8 mouse cellular contexts compared by ENCODE assay signal in genomic region chr19:57609361-57610057, GRCm38 (mm10). TPM values are rescaled to one million over a fixed set of nuclear protein-coding genes. Genes with fewer than 3 reads are reported as not detected.
DNase-seq lines count a peak whose midpoint lies in the region; ATAC-seq and TF ChIP-seq lines count a peak whose summit lies in the region.

No protein-coding gene starts in this region.

- ATAC-seq in hindbrain, postnatal 0 days, result no peak
- no peak for ATAC-seq in liver, embryonic 15.5 days (ENCODE audit: insufficient read depth)
- no peak for ATAC-seq in neural tube, embryonic 13.5 days (ENCODE audit: low read depth)

- 14% methylated on average over 12 of the region's 12 CpGs for WGBS in hindbrain, postnatal 0 days
- WGBS in liver, embryonic 15.5 days (ENCODE audit: insufficient replicate concordance), result 16% methylated on average over 12 of the region's 12 CpGs
- 20% methylated on average over 12 of the region's 12 CpGs for WGBS in neural tube, embryonic 13.5 days

- H3K4me1 ChIP-seq in hindbrain, postnatal 0 days (ENCODE audit: insufficient read depth, low read length), result no peaks in the 10 kb centered on the region
- peaks cover 25% of the 10 kb centered on the region for H3K4me1 ChIP-seq in liver, embryonic 15.5 days (replicated peaks)
- H3K4me1 ChIP-seq in neural tube, embryonic 13.5 days (replicated peaks), result peaks cover 30% of the 10 kb centered on the region

- H3K27me3 ChIP-seq in hindbrain, postnatal 0 days (ENCODE audit: insufficient read depth, low read length), result no peaks in the 10 kb centered on the region
- peaks cover 50% of the 10 kb centered on the region for H3K27me3 ChIP-seq in liver, embryonic 15.5 days
- H3K27me3 ChIP-seq in neural tube, embryonic 13.5 days, result no peaks in the 10 kb centered on the region

- intact Hi-C loops in gastrocnemius, postnatal 14 days (cut with DNase I; ENCODE audit: low total_unique reads), result no loop called here

- peak; percentile 40 for DNase-seq in embryo, embryonic 10.5 days (ENCODE audit: low spot score)
- no peak for DNase-seq in embryo, embryonic 10 days (ENCODE audit: low spot score)
- DNase-seq in adrenal gland, postnatal 36 days, result peak; percentile 37 to 54
- DNase-seq in gastrocnemius, postnatal 14 days, result peak; percentile 33
- DNase-seq in hindbrain, postnatal 0 days (ENCODE audit: low spot score), result no peak
- DNase-seq in frontal cortex, postnatal 14 days (ENCODE audit: low spot score in 2 of 2), result no peak

- peak overlapping the region; percentile 99 for H3K4me2 ChIP-seq in hindbrain, postnatal 0 days (ENCODE audit: low read depth, low read length)
- peak overlapping the region; percentile 95 for H3K4me2 ChIP-seq in liver, embryonic 15.5 days
- H3K4me2 ChIP-seq in neural tube, embryonic 13.5 days, result peak overlapping the region; percentile 86

- H3K27ac ChIP-seq in hindbrain, postnatal 0 days, result no peak overlapping the region; the same call in 1 of the 2 replicates
- no peak overlapping the region for H3K27ac ChIP-seq in liver, embryonic 15.5 days (replicated peaks)
- peak overlapping the region; percentile 98 for H3K27ac ChIP-seq in neural tube, embryonic 13.5 days (replicated peaks)

- TF ChIP-seq CTCF in hindbrain, postnatal 0 days (IDR thresholded peaks at IDR 0.05; ENCODE audit: low read depth), result no peak

- no peaks in the 10 kb centered on the region for H3K36me3 ChIP-seq in hindbrain, postnatal 0 days (ENCODE audit: insufficient read depth, low read length)
- no peaks in the 10 kb centered on the region for H3K36me3 ChIP-seq in liver, embryonic 15.5 days (replicated peaks)
- no peaks in the 10 kb centered on the region for H3K36me3 ChIP-seq in neural tube, embryonic 13.5 days

- H3K4me3 ChIP-seq in hindbrain, postnatal 0 days (ENCODE audit: low read length), result peak overlapping the region; percentile 90
- peak overlapping the region; percentile 77 for H3K4me3 ChIP-seq in liver, embryonic 15.5 days (replicated peaks)
- H3K4me3 ChIP-seq in neural tube, embryonic 13.5 days, result peak overlapping the region; percentile 90

- peak overlapping the region; percentile 85; the same call in 1 of the 2 replicates for H3K9ac ChIP-seq in hindbrain, postnatal 0 days (replicated peaks; ENCODE audit: low read length)
- H3K9ac ChIP-seq in liver, embryonic 15.5 days, result peak overlapping the region; percentile 68
- peak overlapping the region; percentile 94 for H3K9ac ChIP-seq in neural tube, embryonic 13.5 days

- no peaks in the 10 kb centered on the region for H3K9me3 ChIP-seq in hindbrain, postnatal 0 days (ENCODE audit: low read length)
- no peaks in the 10 kb centered on the region for H3K9me3 ChIP-seq in liver, embryonic 15.5 days (replicated peaks)
- H3K9me3 ChIP-seq in neural tube, embryonic 13.5 days, result no peaks in the 10 kb centered on the region

RNA-seq across cellular contexts. Expression of gene Atrnl1, which starts 1.3 kb away (rescaled TPM):
- 10 to 100 TPM; 26.0 to 29.6 TPM for total RNA-seq in adrenal gland, postnatal 36 days (2021)
- 10 to 100 TPM; 10.4 to 10.9 TPM for total RNA-seq in gastrocnemius, postnatal 14 days (2021)
- total RNA-seq in hindbrain, postnatal 0 days (2014; rRNA removed), result 46.0 and 51.5 TPM in 2 replicates
- polyA plus RNA-seq in hindbrain, postnatal 0 days (2015; fragmentation: Nextera tagmentation; extraction: Ambion mirVana), result 3.7 and 4.4 TPM in 2 replicates
- 0.55 and 0.73 TPM in 2 replicates for polyA plus RNA-seq in liver, embryonic 15.5 days (2015; fragmentation: Nextera tagmentation; extraction: Ambion mirVana)
- polyA plus RNA-seq in neural tube, embryonic 13.5 days (2015; fragmentation: Nextera tagmentation; extraction: Ambion mirVana), result 8.1 and 8.7 TPM in 2 replicates

Comparison
In these comparisons a context has a peak if more than half of its experiments do, and no peak if none do; other contexts are left out.
1. DNase-seq: peak in embryo, embryonic 10.5 days (single experiment), adrenal gland, postnatal 36 days (2 of 2) and gastrocnemius, postnatal 14 days (single experiment); none in embryo, embryonic 10 days (single experiment), hindbrain, postnatal 0 days (single experiment) and frontal cortex, postnatal 14 days (0 of 2).
2. Peak in every context shown above with its lines, with median percentiles within 50 percentile points of each other: H3K4me2 ChIP-seq, H3K4me3 ChIP-seq and H3K9ac ChIP-seq.